Mouse (Mus musculus) T-helper 1 cell (primary cell): Measurements from ENCODE around the gene Dock8.

Experiments
- in situ Hi-C: fragments of 300-600 bp; cut with MboI, MseI; formaldehyde crosslinking; loops from one replicate; pipeline ENCODE4 v1.15.1; 2025; ENCODE audit warnings: high pct_unique_total_duplicates

Dock8 gene

GRCm38 (mm10) chr19:25186316-25186715 lies 187.0 kb downstream of the Dock8 start:
- in situ Hi-C loops: no loop called here

GRCm38 (mm10) chr19:25187681-25188080 lies 188.3 kb downstream of the Dock8 start:
- in situ Hi-C loops: no loop called here

GRCm38 (mm10) chr19:25193751-25194150 lies 194.4 kb downstream of the Dock8 start:
- in situ Hi-C loops: no loop called here

- in situ Hi-C loops: no loop called here
Measured at GRCm38 (mm10) chr19:25200081-25200860, 200.9 kb downstream of the Dock8 start.

- in situ Hi-C loops: no loop called here
Measured at GRCm38 (mm10) chr19:25203077-25203476, 203.7 kb downstream of the Dock8 start.

GRCm38 (mm10) chr19:25206969-25207368 lies 207.6 kb downstream of the Dock8 start:
- in situ Hi-C loops: no loop called here

- in situ Hi-C loops: no loop called here
Measured at GRCm38 (mm10) chr19:25207731-25208361, 208.5 kb downstream of the Dock8 start.

- in situ Hi-C loops: no loop called here
Measured at GRCm38 (mm10) chr19:25208596-25209110, 209.3 kb downstream of the Dock8 start.

- in situ Hi-C loops: loop anchor here (10.0 kb wide), 1 partner anchor 64 kb away; no protein-coding TSS in a partner anchor
Measured at GRCm38 (mm10) chr19:25220611-25221010, 221.3 kb downstream of the Dock8 start.

- in situ Hi-C loops: loop anchor here (10.0 kb wide), 1 partner anchor 63 kb away; no protein-coding TSS in a partner anchor
Measured at GRCm38 (mm10) chr19:25221964-25222640, 222.8 kb downstream of the Dock8 start.

GRCm38 (mm10) chr19:25230058-25230974 lies 231.0 kb downstream of the Dock8 start:
- in situ Hi-C loops: loop anchor here (25.0 kb wide), 1 partner anchor 1257 kb away; no protein-coding TSS in a partner anchor

- in situ Hi-C loops: loop anchor here (25.0 kb wide), 1 partner anchor 1256 kb away; no protein-coding TSS in a partner anchor
Measured at GRCm38 (mm10) chr19:25230975-25231334, 231.6 kb downstream of the Dock8 start.

GRCm38 (mm10) chr19:25232032-25232431 lies 232.7 kb downstream of the Dock8 start:
- in situ Hi-C loops: loop anchor here (25.0 kb wide), 1 partner anchor 1255 kb away; no protein-coding TSS in a partner anchor

GRCm38 (mm10) chr19:25236596-25237491 lies 237.5 kb downstream of the Dock8 start, which contains the start of gene Kank1:
Gene Kank1 (plus strand): TSS chr19:25236975.
- in situ Hi-C loops: loop anchor here (25.0 kb wide), 1 partner anchor 1250 kb away; no protein-coding TSS in a partner anchor

- in situ Hi-C loops: loop anchor here (25.0 kb wide), 1 partner anchor 1250 kb away; no protein-coding TSS in a partner anchor
Measured at GRCm38 (mm10) chr19:25237492-25238040, 238.2 kb downstream of the Dock8 start.

GRCm38 (mm10) chr19:25238121-25238520 lies 238.8 kb downstream of the Dock8 start:
- in situ Hi-C loops: loop anchor here (25.0 kb wide), 1 partner anchor 1249 kb away; no protein-coding TSS in a partner anchor

GRCm38 (mm10) chr19:25243566-25243965 lies 244.2 kb downstream of the Dock8 start:
- in situ Hi-C loops: loop anchor here (25.0 kb wide), 1 partner anchor 1244 kb away; no protein-coding TSS in a partner anchor

- in situ Hi-C loops: loop anchor here (25.0 kb wide), 1 partner anchor 1241 kb away; no protein-coding TSS in a partner anchor
Measured at GRCm38 (mm10) chr19:25246062-25246461, 246.7 kb downstream of the Dock8 start.
